ENCODE assay signal across 16 mouse cellular contexts in genomic region chr14:9974402-9974801, GRCm38 (mm10).
DNase-seq lines count a peak whose midpoint lies in the region; ATAC-seq lines count a peak whose summit lies in the region.
"Had no signal": no experiment of that assay in that cellular context is flagged by ENCODE, and none has a peak within 500 bp of the region (broad histone marks: within the 10 kb centered on the region; RNA-seq: fewer than 3 reads in every experiment).

No protein-coding gene starts in this region.

- no peak overlapping the region for H3K4me3 ChIP-seq in hindbrain, embryonic 11.5 days (ENCODE audit: low read depth, low read length)
- no peak overlapping the region for H3K4me3 ChIP-seq in hindbrain, embryonic 12.5 days
- no peak overlapping the region for H3K4me3 ChIP-seq in neural tube, embryonic 12.5 days
- no peak overlapping the region for H3K4me3 ChIP-seq in neural tube, embryonic 15.5 days (replicated peaks)
- H3K4me3 ChIP-seq in forebrain, embryonic 16.5 days (replicated peaks; ENCODE audit: low read length) = no peak overlapping the region
- H3K4me3 ChIP-seq in kidney, embryonic 14.5 days (ENCODE audit: low read length) = no peak overlapping the region
- H3K4me3 ChIP-seq: hindbrain, embryonic 15.5 days; left cerebral cortex, adult 2 months had no signal

- H3K27me3 ChIP-seq in hindbrain, embryonic 11.5 days (ENCODE audit: control insufficient read depth, insufficient read depth, low read length) = no peaks in the 10 kb centered on the region
- H3K27me3 ChIP-seq in hindbrain, embryonic 12.5 days = no peaks in the 10 kb centered on the region
- no peaks in the 10 kb centered on the region for H3K27me3 ChIP-seq in neural tube, embryonic 12.5 days (replicated peaks)
- H3K27me3 ChIP-seq in neural tube, embryonic 15.5 days (replicated peaks) = no peaks in the 10 kb centered on the region
- no peaks in the 10 kb centered on the region for H3K27me3 ChIP-seq in forebrain, embryonic 16.5 days (replicated peaks; ENCODE audit: control insufficient read depth, insufficient read depth, low read length)
- H3K27me3 ChIP-seq in kidney, embryonic 14.5 days (ENCODE audit: control insufficient read depth, insufficient read depth, low read length) = no peaks in the 10 kb centered on the region
- H3K27me3 ChIP-seq: hindbrain, embryonic 15.5 days had no signal

- H3K4me1 ChIP-seq in hindbrain, embryonic 11.5 days (replicated peaks; ENCODE audit: control insufficient read depth, insufficient read depth, low read length) = no peaks in the 10 kb centered on the region
- H3K4me1 ChIP-seq in hindbrain, embryonic 12.5 days = no peaks in the 10 kb centered on the region
- no peaks in the 10 kb centered on the region for H3K4me1 ChIP-seq in neural tube, embryonic 12.5 days
- no peaks in the 10 kb centered on the region for H3K4me1 ChIP-seq in neural tube, embryonic 15.5 days
- peaks cover 2% of the 10 kb centered on the region; the same call in 1 of the 2 replicates for H3K4me1 ChIP-seq in forebrain, embryonic 16.5 days (replicated peaks; ENCODE audit: control insufficient read depth, insufficient read depth, low read length)
- H3K4me1 ChIP-seq in kidney, embryonic 14.5 days (ENCODE audit: control insufficient read depth, insufficient read depth, low read length) = no peaks in the 10 kb centered on the region
- H3K4me1 ChIP-seq: hindbrain, embryonic 15.5 days had no signal

- no peaks in the 10 kb centered on the region for H3K36me3 ChIP-seq in hindbrain, embryonic 11.5 days (ENCODE audit: control insufficient read depth, insufficient read depth, low read length)
- H3K36me3 ChIP-seq in hindbrain, embryonic 12.5 days = no peaks in the 10 kb centered on the region
- no peaks in the 10 kb centered on the region for H3K36me3 ChIP-seq in neural tube, embryonic 12.5 days
- H3K36me3 ChIP-seq in neural tube, embryonic 15.5 days = no peaks in the 10 kb centered on the region
- H3K36me3 ChIP-seq in forebrain, embryonic 16.5 days (ENCODE audit: control insufficient read depth, insufficient read depth) = no peaks in the 10 kb centered on the region
- H3K36me3 ChIP-seq in kidney, embryonic 14.5 days (ENCODE audit: control insufficient read depth, insufficient read depth, low read length) = no peaks in the 10 kb centered on the region
- H3K36me3 ChIP-seq: hindbrain, embryonic 15.5 days had no signal

- no peaks in the 10 kb centered on the region for H3K9me3 ChIP-seq in hindbrain, embryonic 11.5 days (ENCODE audit: control insufficient read depth, low read length)
- H3K9me3 ChIP-seq in hindbrain, embryonic 12.5 days (replicated peaks) = no peaks in the 10 kb centered on the region
- no peaks in the 10 kb centered on the region for H3K9me3 ChIP-seq in neural tube, embryonic 12.5 days
- no peaks in the 10 kb centered on the region for H3K9me3 ChIP-seq in neural tube, embryonic 15.5 days (replicated peaks)
- H3K9me3 ChIP-seq in forebrain, embryonic 16.5 days (ENCODE audit: control insufficient read depth, low read length) = no peaks in the 10 kb centered on the region
- no peaks in the 10 kb centered on the region for H3K9me3 ChIP-seq in kidney, embryonic 14.5 days (ENCODE audit: control insufficient read depth, low read length)
- H3K9me3 ChIP-seq: hindbrain, embryonic 15.5 days had no signal

- no peak overlapping the region for H3K9ac ChIP-seq in hindbrain, embryonic 11.5 days (ENCODE audit: low read depth, low read length)
- no peak overlapping the region for H3K9ac ChIP-seq in hindbrain, embryonic 12.5 days
- no peak overlapping the region for H3K9ac ChIP-seq in neural tube, embryonic 12.5 days
- no peak overlapping the region for H3K9ac ChIP-seq in neural tube, embryonic 15.5 days (replicated peaks)
- H3K9ac ChIP-seq in forebrain, embryonic 16.5 days (replicated peaks; ENCODE audit: low read depth, low read length) = no peak overlapping the region
- H3K9ac ChIP-seq in kidney, embryonic 14.5 days (ENCODE audit: low read depth, low read length) = no peak overlapping the region
- H3K9ac ChIP-seq: hindbrain, embryonic 15.5 days had no signal

- 64% methylated on average over 3 of the region's 3 CpGs for WGBS in hindbrain, embryonic 11.5 days
- 54% methylated on average over 3 of the region's 3 CpGs for WGBS in hindbrain, embryonic 12.5 days
- WGBS in neural tube, embryonic 12.5 days = 54% methylated on average over 3 of the region's 3 CpGs
- WGBS in neural tube, embryonic 15.5 days = 42% methylated on average over 3 of the region's 3 CpGs
- 29% methylated on average over 3 of the region's 3 CpGs for WGBS in forebrain, embryonic 16.5 days
- 82% methylated on average over 3 of the region's 3 CpGs for WGBS in kidney, embryonic 14.5 days

- H3K27ac ChIP-seq in hindbrain, embryonic 11.5 days (ENCODE audit: low read depth, low read length) = no peak overlapping the region
- H3K27ac ChIP-seq in hindbrain, embryonic 12.5 days = no peak overlapping the region
- no peak overlapping the region for H3K27ac ChIP-seq in neural tube, embryonic 12.5 days
- H3K27ac ChIP-seq in neural tube, embryonic 15.5 days (replicated peaks) = no peak overlapping the region
- no peak overlapping the region for H3K27ac ChIP-seq in forebrain, embryonic 16.5 days (ENCODE audit: low read length)
- H3K27ac ChIP-seq in kidney, embryonic 14.5 days (ENCODE audit: low read depth, low read length) = no peak overlapping the region
- H3K27ac ChIP-seq: hindbrain, embryonic 15.5 days; left cerebral cortex, adult 2 months had no signal

- DNase-seq in hindbrain, embryonic 11.5 days (ENCODE audit: low spot score) = peak; percentile 6
- no peak for DNase-seq in urinary bladder, adult 18-20 months (ENCODE audit: low spot score in 2 of 2)
- DNase-seq: adrenal gland, postnatal 36 days; heart, adult 11 months; kidney, adult 11 months; kidney, postnatal 10 days; lung, postnatal 10 days; right cerebral cortex, postnatal 14 days; thymus, postnatal 14 days had no signal

- H3K4me2 ChIP-seq in hindbrain, embryonic 11.5 days (replicated peaks; ENCODE audit: low read depth, low read length) = no peak overlapping the region
- H3K4me2 ChIP-seq in hindbrain, embryonic 12.5 days (replicated peaks) = no peak overlapping the region
- no peak overlapping the region for H3K4me2 ChIP-seq in neural tube, embryonic 12.5 days (replicated peaks)
- H3K4me2 ChIP-seq in neural tube, embryonic 15.5 days = no peak overlapping the region
- no peak overlapping the region for H3K4me2 ChIP-seq in forebrain, embryonic 16.5 days (ENCODE audit: low read length)
- no peak overlapping the region for H3K4me2 ChIP-seq in kidney, embryonic 14.5 days (replicated peaks; ENCODE audit: low read depth, low read length)
- H3K4me2 ChIP-seq: hindbrain, embryonic 15.5 days had no signal

- ATAC-seq in hindbrain, embryonic 11.5 days (ENCODE audit: low FRiP score) = 0 out of 2 replicates have a peak, but pooled peaks have one; percentile 35
- no peak for ATAC-seq in hindbrain, embryonic 12.5 days (ENCODE audit: low FRiP score)
- ATAC-seq in neural tube, embryonic 12.5 days (ENCODE audit: low FRiP score, low read depth) = peak; percentile 58; the same call in 1 of the 2 replicates
- ATAC-seq in neural tube, embryonic 15.5 days (ENCODE audit: low FRiP score) = no peak
- peak; percentile 83 for ATAC-seq in forebrain, embryonic 16.5 days
- no peak for ATAC-seq in kidney, embryonic 14.5 days (ENCODE audit: low FRiP score, low TSS enrichment)

Comparison
In these comparisons a context has a peak if more than half of its experiments do, and no peak if none do; other contexts are left out.
1. ATAC-seq: peak in hindbrain, embryonic 11.5 days (single experiment), neural tube, embryonic 12.5 days (single experiment) and forebrain, embryonic 16.5 days (single experiment); none in hindbrain, embryonic 12.5 days (single experiment), neural tube, embryonic 15.5 days (single experiment) and kidney, embryonic 14.5 days (single experiment).